In the genomic region with DNA sequence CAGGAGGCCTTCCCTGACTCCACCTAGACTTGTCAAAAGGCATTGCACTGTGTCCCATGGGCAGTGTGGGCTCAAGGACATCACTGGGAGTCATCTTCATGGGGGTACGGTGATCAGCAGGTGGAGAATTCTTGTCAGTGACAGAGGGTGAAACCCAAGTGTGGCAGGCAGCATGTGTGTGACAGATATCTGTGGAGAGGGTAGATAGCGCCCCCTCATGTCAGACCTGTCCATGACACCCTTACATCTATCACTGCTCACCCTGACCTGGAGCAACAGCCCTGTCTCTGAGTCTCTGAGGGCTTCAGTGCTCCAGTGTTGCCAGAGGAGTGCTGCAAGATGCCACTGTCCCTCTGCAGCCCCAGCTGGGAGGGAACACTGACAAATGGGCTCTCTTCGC, we compare ENCODE assay signal across 12 mouse cellular contexts.
DNase-seq lines count a peak whose midpoint lies in the region; ATAC-seq and TF ChIP-seq lines count a peak whose summit lies in the region.
"Had no signal": no experiment of that assay in that cellular context is flagged by ENCODE, and none has a peak within 500 bp of the region (broad histone marks: within the 10 kb centered on the region; RNA-seq: fewer than 3 reads in every experiment).

No protein-coding gene starts in this region.

- H3K9ac ChIP-seq in forebrain, embryonic 13.5 days: no peak overlapping the region
- H3K9ac ChIP-seq: heart, embryonic 13.5 days; liver, embryonic 14.5 days had no signal

- no peaks in the 10 kb centered on the region for H3K36me3 ChIP-seq in forebrain, embryonic 10.5 days (replicated peaks)
- no peaks in the 10 kb centered on the region for H3K36me3 ChIP-seq in forebrain, embryonic 13.5 days (ENCODE audit: poor library complexity, severe bottlenecking)

- no peak overlapping the region for H3K4me2 ChIP-seq in forebrain, embryonic 13.5 days
- H3K4me2 ChIP-seq: heart, embryonic 13.5 days had no signal

- H3K27ac ChIP-seq in forebrain, embryonic 10.5 days: peak overlapping the region; percentile 16; the same call in 1 of the 2 replicates
- H3K27ac ChIP-seq in forebrain, embryonic 13.5 days: no peak overlapping the region
- H3K27ac ChIP-seq: heart, embryonic 13.5 days; liver, embryonic 14.5 days had no signal

- DNase-seq in forebrain, embryonic 10.5 days (ENCODE audit: extremely low spot score, low spot score): no peak
- no peak for DNase-seq in lung, adult 2 months
- DNase-seq in lung, postnatal 25 days (ENCODE audit: low spot score): no peak
- peak; percentile 12 for DNase-seq in ZHBTc4 (ENCODE audit: low read depth, low spot score)
- DNase-seq in naive thymus-derived CD4-positive, alpha-beta T cell, adult 2 months (ENCODE audit: low read depth): peak; percentile 27
- DNase-seq in c-Kit-positive CD71-positive TER-119-positive erythroid progenitor cells, embryonic 14.5 days (ENCODE audit: low spot score): no peak
- DNase-seq: kidney, adult 11 months; midbrain, embryonic 14.5 days had no signal

- no peaks in the 10 kb centered on the region; the same call in 1 of the 2 replicates for H3K9me3 ChIP-seq in forebrain, embryonic 10.5 days
- no peaks in the 10 kb centered on the region for H3K9me3 ChIP-seq in forebrain, embryonic 13.5 days (replicated peaks)

- ATAC-seq in forebrain, embryonic 13.5 days: no peak
- ATAC-seq in monocyte, adult 5-6 weeks (replicated peaks; ENCODE audit: insufficient number of reproducible peaks, low FRiP score, low TSS enrichment, poor library complexity, severe bottlenecking): no peak

- no peaks in the 10 kb centered on the region for H3K27me3 ChIP-seq in forebrain, embryonic 10.5 days (ENCODE audit: poor library complexity, severe bottlenecking)
- H3K27me3 ChIP-seq in forebrain, embryonic 13.5 days: no peaks in the 10 kb centered on the region
- H3K27me3 ChIP-seq: heart, embryonic 13.5 days had no signal

- no peak for TF ChIP-seq POLR2A in lung, adult 2 months (IDR thresholded peaks at IDR 0.05; ENCODE audit: borderline replicate concordance, extremely low read depth, low read depth, low read length)

- H3K4me3 ChIP-seq in forebrain, embryonic 10.5 days: no peak overlapping the region
- no peak overlapping the region for H3K4me3 ChIP-seq in forebrain, embryonic 13.5 days
- no peak overlapping the region for H3K4me3 ChIP-seq in lung, adult 2 months (replicated peaks; ENCODE audit: extremely low read depth, low read depth, low read length)
- H3K4me3 ChIP-seq: heart, embryonic 13.5 days had no signal

- WGBS in forebrain, embryonic 10.5 days: 83% methylated on average over 3 of the region's 3 CpGs
- 64% methylated on average over 3 of the region's 3 CpGs for WGBS in forebrain, embryonic 13.5 days
- WGBS in lung, adult 2 months: 62% methylated on average over 3 of the region's 3 CpGs

- TF ChIP-seq CTCF in lung, adult 2 months (IDR thresholded peaks at IDR 0.05; ENCODE audit: insufficient read depth, low read length): 0 out of 2 replicates have a peak, but pooled peaks have one; percentile 9

- H3K4me1 ChIP-seq in forebrain, embryonic 10.5 days: peaks cover 24% of the 10 kb centered on the region
- H3K4me1 ChIP-seq in forebrain, embryonic 13.5 days: peaks cover 23% of the 10 kb centered on the region
- H3K4me1 ChIP-seq in lung, adult 2 months (ENCODE audit: control insufficient read depth, insufficient read depth, low read length): no peaks in the 10 kb centered on the region
- H3K4me1 ChIP-seq: heart, embryonic 13.5 days had no signal

Comparison
In these comparisons a context has a peak if more than half of its experiments do, and no peak if none do; other contexts are left out.
1. DNase-seq: peak in ZHBTc4 (single experiment) and naive thymus-derived CD4-positive, alpha-beta T cell, adult 2 months (single experiment); none in forebrain, embryonic 10.5 days (single experiment), lung, adult 2 months (single experiment), lung, postnatal 25 days (single experiment) and c-Kit-positive CD71-positive TER-119-positive erythroid progenitor cells, embryonic 14.5 days (single experiment).